Mouse (Mus musculus): ENCODE data around the gene Stag1.

GRCm38 (mm10) chr9:100898042-100898441, 300.4 kb downstream of the Stag1 start:
- TF ChIP-seq GATA1 (IDR thresholded peaks at IDR 0.05; ENCODE audit: borderline replicate concordance, low read length) (no peak), FLI1 (IDR thresholded peaks at IDR 0.05; ENCODE audit: low read length) (no peak)

All from megakaryocyte, embryonic 14.5 days (primary cell).